Mouse (Mus musculus) erythroblast, embryonic 14.5 days (primary cell): ENCODE results near the gene Vash1.

Experiments used
- GATA1 ChIP-seq: IDR thresholded peaks from 2 replicates; pipeline ENCODE4 v1.6.1; 2012; ENCODE audit warnings: low read length, inconsistent platforms, mixed read lengths
- TAL1 ChIP-seq: IDR thresholded peaks from 3 replicates; pipeline ENCODE4 v1.6.1; 2012; ENCODE audit warnings: low read length, inconsistent platforms, mixed read lengths

DNA sequence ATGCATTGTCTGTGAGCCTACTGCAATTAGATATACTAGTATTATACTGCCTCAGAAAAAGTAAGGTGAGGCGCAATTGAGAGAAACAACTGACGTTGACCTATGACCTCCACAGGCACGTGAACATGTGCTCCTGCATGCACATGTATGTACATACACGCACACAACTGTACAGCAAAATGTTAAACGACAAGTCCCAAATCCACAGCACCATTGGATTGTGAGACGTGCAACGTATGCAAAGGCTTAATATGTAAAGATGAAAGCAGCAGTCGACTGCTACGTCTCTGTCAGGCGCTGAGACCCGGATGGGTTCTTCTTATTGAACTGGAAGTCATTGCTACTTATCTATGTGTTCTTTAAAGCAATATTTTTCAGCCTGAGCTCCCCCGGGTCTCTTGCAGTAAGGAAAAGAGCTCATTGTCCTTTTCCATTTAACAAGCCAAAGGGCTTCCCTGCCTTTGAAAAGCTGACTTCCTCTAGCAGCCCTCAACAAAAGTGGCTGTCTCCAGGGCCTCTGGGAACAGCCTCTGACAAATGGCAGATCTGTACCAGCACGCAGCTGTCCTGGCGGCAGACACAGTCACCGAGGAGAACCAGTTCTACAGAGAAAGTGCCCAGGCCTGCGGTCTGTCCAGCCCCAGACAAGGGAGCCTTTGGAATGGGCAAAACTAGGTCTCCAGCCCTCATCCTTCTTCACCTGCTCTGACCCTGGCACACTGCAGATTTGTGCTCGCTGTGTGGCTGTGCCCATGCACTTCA is 33.8 kb upstream of the Vash1 start:
- TF ChIP-seq GATA1 (no peak), TAL1 (no peak)
